Mouse (Mus musculus) myocyte (in vitro differentiated cells): ENCODE results near the gene Gng10. TPM values are rescaled to one million over a fixed set of nuclear protein-coding genes. Genes with fewer than 3 reads are reported as not detected.

ENCODE experiments used
- H3K27me3 ChIP-seq: one replicate; pipeline ENCODE4 v1.6.1; 2011; ENCODE audit not compliant: control insufficient read depth, insufficient read depth, insufficient read length
- H3K36me3 ChIP-seq: one replicate; pipeline ENCODE4 v1.6.1; 2011; ENCODE audit not compliant: control insufficient read depth, insufficient read depth
- H3K4me2 ChIP-seq: one replicate; pipeline ENCODE4 v1.6.1; 2011; ENCODE audit warnings: low read depth, control low read depth
- H3K4me3 ChIP-seq: one replicate; pipeline ENCODE4 v1.5.1; 2011; ENCODE audit warnings: mild to moderate bottlenecking, control low read depth, moderate library complexity
- H3K79me2 ChIP-seq: one replicate; pipeline ENCODE4 v1.6.1; 2011; ENCODE audit not compliant: control insufficient read depth, insufficient read depth
- H3ac ChIP-seq: one replicate; pipeline ENCODE4 v1.6.1; 2011; ENCODE audit not compliant: control insufficient read depth, insufficient read length
- CEBPB ChIP-seq: IDR thresholded peaks from 2 replicates; pipeline ENCODE4 v1.6.1; 2011; ENCODE audit warnings: mild to moderate bottlenecking, moderate library complexity; ENCODE audit not compliant: poor library complexity, insufficient read depth, severe bottlenecking
- E2F4 ChIP-seq: IDR thresholded peaks from one replicate; pipeline ENCODE4 v1.6.1; 2011; ENCODE audit warnings: mild to moderate bottlenecking, control low read depth, moderate library complexity; ENCODE audit not compliant: insufficient read depth
- MAX ChIP-seq: IDR thresholded peaks from one replicate; pipeline ENCODE4 v1.6.1; 2011; ENCODE audit warnings: low read depth, mild to moderate bottlenecking, control low read depth
- MYOD1 ChIP-seq, 3 experiments: IDR thresholded peaks; one replicate each; pipeline ENCODE4 v1.6.1; 2011; ENCODE audit warnings: control low read depth in 2 of 3, low read depth in 2 of 3, mild to moderate bottlenecking in 2 of 3, moderate library complexity in 1 of 3; ENCODE audit not compliant: insufficient read length in 2 of 3, control insufficient read depth in 1 of 3
- MYOG ChIP-seq, 3 experiments: IDR thresholded peaks; one replicate each; pipeline ENCODE4 v1.6.1; 2011; ENCODE audit warnings: control low read depth in 2 of 3, low read depth in 2 of 3, mild to moderate bottlenecking in 2 of 3; ENCODE audit not compliant: insufficient read length in 2 of 3, control insufficient read depth in 1 of 3, insufficient read depth in 1 of 3
- POLR2A ChIP-seq: IDR thresholded peaks from one replicate; pipeline ENCODE4 v1.6.1; 2011; ENCODE audit warnings: low read depth, mild to moderate bottlenecking, control low read depth, moderate library complexity; ENCODE audit not compliant: insufficient read length
- POLR2AphosphoS2 ChIP-seq: IDR thresholded peaks from one replicate; pipeline ENCODE4 v1.6.1; 2011; ENCODE audit warnings: low read depth, control low read depth; ENCODE audit not compliant: insufficient read length
- REST ChIP-seq: IDR thresholded peaks from one replicate; pipeline ENCODE4 v1.6.1; 2011; ENCODE audit warnings: mild to moderate bottlenecking, control low read depth, moderate library complexity; ENCODE audit not compliant: insufficient read depth, insufficient read length
- SRF ChIP-seq: IDR thresholded peaks from one replicate; pipeline ENCODE4 v1.6.1; 2011; ENCODE audit warnings: low read depth; ENCODE audit not compliant: control insufficient read depth, insufficient read length
- TCF12 ChIP-seq: IDR thresholded peaks from one replicate; pipeline ENCODE4 v1.6.1; 2011; ENCODE audit warnings: mild to moderate bottlenecking, control low read depth; ENCODE audit not compliant: poor library complexity, insufficient read depth, severe bottlenecking
- TCF3 ChIP-seq: IDR thresholded peaks from one replicate; pipeline ENCODE4 v1.6.1; 2011; ENCODE audit warnings: low read depth, control low read depth; ENCODE audit not compliant: insufficient read length
- USF1 ChIP-seq: IDR thresholded peaks from one replicate; pipeline ENCODE4 v1.6.1; 2011; ENCODE audit warnings: low read depth, mild to moderate bottlenecking, control low read depth, moderate library complexity
- polyA plus RNA-seq: library from polyadenylated mRNA; unstranded; fragments of >200 nt; fragmentation: generic; extraction: Trizol; gene quantifications from one replicate; pipeline ENCODE4 v1.2.1, GENCODE M21; 2012; ENCODE audit warnings: missing spikeins

Gng10 gene
- polyA plus RNA-seq, 1 experiment, result 57.3 TPM

- H3ac ChIP-seq, result no peak overlapping the region
- H3K4me3 ChIP-seq, result no peak overlapping the region
- H3K4me2 ChIP-seq, result no peak overlapping the region
- no peaks in the 10 kb centered on the region for H3K27me3 ChIP-seq
- no peaks in the 10 kb centered on the region for H3K36me3 ChIP-seq
- peaks cover 15% of the 10 kb centered on the region for H3K79me2 ChIP-seq
- TF ChIP-seq SRF, result no peak
- no peak for TF ChIP-seq MAX
- TF ChIP-seq MYOG (IDR thresholded peaks at IDR 0.05; ENCODE audit: control insufficient read depth in 1 of 3, insufficient read depth in 1 of 3, insufficient read length in 2 of 3, low read depth in 2 of 3), result no peak
- TF ChIP-seq CEBPB, result no peak
- TF ChIP-seq REST, result no peak
- no peak for TF ChIP-seq POLR2A
- no peak for TF ChIP-seq TCF3
- TF ChIP-seq USF1, result no peak
- TF ChIP-seq MYOD1 (IDR thresholded peaks at IDR 0.05; ENCODE audit: control insufficient read depth in 1 of 3, insufficient read length in 2 of 3, low read depth in 2 of 3), result no peak
- TF ChIP-seq TCF12, result no peak
- TF ChIP-seq E2F4, result no peak
- no peak for TF ChIP-seq POLR2AphosphoS2
These were observed 35.2 kb upstream of the Gng10 start for GRCm38 (mm10) chr4:58999686-59000085.

GRCm38 (mm10) chr4:59000614-59001013, 34.3 kb upstream of the Gng10 start:
- TF ChIP-seq MAX (no peak), TCF3 (no peak), POLR2A (no peak), USF1 (no peak), POLR2AphosphoS2 (no peak), MYOG (IDR thresholded peaks at IDR 0.05; ENCODE audit: control insufficient read depth in 1 of 3, insufficient read depth in 1 of 3, insufficient read length in 2 of 3, low read depth in 2 of 3) (no peak), TCF12 (no peak), CEBPB (no peak), SRF (no peak), MYOD1 (IDR thresholded peaks at IDR 0.05; ENCODE audit: control insufficient read depth in 1 of 3, insufficient read length in 2 of 3, low read depth in 2 of 3) (no peak), REST (no peak), E2F4 (no peak)
- Histone ChIP-seq H3ac (no peak overlapping the region), H3K4me2 (no peak overlapping the region), H3K4me3 (no peak overlapping the region), H3K36me3 (no peaks in the 10 kb centered on the region), H3K27me3 (no peaks in the 10 kb centered on the region), H3K79me2 (peaks cover 24% of the 10 kb centered on the region)

GRCm38 (mm10) chr4:59002948-59003805, 31.7 kb upstream of the Gng10 start, which contains the start of gene Gm20503:
Gm20503 (plus strand) TSS chr4:59003210.
- H3ac ChIP-seq, result peak within 1 kb of the TSS; percentile 71
- H3K36me3 ChIP-seq, result no peaks in the 10 kb centered on the region
- no peaks in the 10 kb centered on the region for H3K27me3 ChIP-seq
- peak within 1 kb of the TSS; percentile 64 for H3K4me3 ChIP-seq
- H3K4me2 ChIP-seq, result peak within 1 kb of the TSS; percentile 99
- H3K79me2 ChIP-seq, result peaks cover 48% of the 10 kb centered on the region
- peak; percentile 94 for TF ChIP-seq POLR2AphosphoS2
- TF ChIP-seq MAX, result no peak
- no peak for TF ChIP-seq SRF
- no peak for TF ChIP-seq REST
- TF ChIP-seq MYOG (IDR thresholded peaks at IDR 0.05; ENCODE audit: control insufficient read depth in 1 of 3, insufficient read depth in 1 of 3, insufficient read length in 2 of 3, low read depth in 2 of 3), result peak in 1 of 3 experiments; percentile 28
- TF ChIP-seq TCF12, result no peak
- TF ChIP-seq MYOD1 (IDR thresholded peaks at IDR 0.05; ENCODE audit: control insufficient read depth in 1 of 3, insufficient read length in 2 of 3, low read depth in 2 of 3), result no peak
- no peak for TF ChIP-seq TCF3
- TF ChIP-seq CEBPB, result no peak
- peak; percentile 99 for TF ChIP-seq POLR2A
- TF ChIP-seq USF1, result no peak
- TF ChIP-seq E2F4, result no peak

GRCm38 (mm10) chr4:59003806-59004200, 31.1 kb upstream of the Gng10 start:
- TF ChIP-seq POLR2AphosphoS2 (no peak), SRF (no peak), USF1 (no peak), MYOD1 (IDR thresholded peaks at IDR 0.05; ENCODE audit: control insufficient read depth in 1 of 3, insufficient read length in 2 of 3, low read depth in 2 of 3) (no peak), MAX (no peak), POLR2A (no peak), REST (no peak), TCF12 (no peak), MYOG (IDR thresholded peaks at IDR 0.05; ENCODE audit: control insufficient read depth in 1 of 3, insufficient read depth in 1 of 3, insufficient read length in 2 of 3, low read depth in 2 of 3) (no peak), TCF3 (no peak)
- no peaks in the 10 kb centered on the region for H3K36me3 ChIP-seq
- H3K4me2 ChIP-seq, result peak overlapping the region; percentile 99
- H3K4me3 ChIP-seq, result peak overlapping the region; percentile 64
- peaks cover 55% of the 10 kb centered on the region for H3K79me2 ChIP-seq
- H3K27me3 ChIP-seq, result no peaks in the 10 kb centered on the region
- H3ac ChIP-seq, result peak overlapping the region; percentile 71
